Mouse (Mus musculus) Patski (cell line): ENCODE measurements at regions not wholly inside any gene's neighbourhood (a gene's known extent, or its start where the extent isn't known, plus 50 kb on each side); places are given as distances from the start of the nearest gene placed in this dataset.
A peak's percentile ranks its signal among the peaks of the same experiment; 100 is the strongest.

Experiments
- ATAC-seq: fragments of 100-300 bp; one replicate; pipeline ENCODE4 v1.8.0; 2021
- CTCF ChIA-PET: fragments of 350-600 bp; sonication (Branson Sonifier 250); formaldehyde crosslinking; loops from one replicate; lab custom pipeline; 2022; ENCODE audit warnings: inconsistent platforms; lab: Charles Lee
- POLR2A ChIA-PET: fragments of 350-600 bp; sonication (Branson Sonifier 250); formaldehyde crosslinking; loops from one replicate; lab custom pipeline; 2022; ENCODE audit warnings: antibody characterized with exemption, inconsistent platforms; lab: Charles Lee
- DNase-seq: peaks from one replicate; pipeline ENCODE4 v3.0.0-alpha.2; 2011; ENCODE audit warnings: low read depth, low spot score
- H3K27me3 ChIP-seq: fragments of 371-371 bp; one replicate; pipeline ENCODE4 v1.5.1; 2021
- CTCF ChIP-seq: fragments of 100-300 bp; IDR thresholded peaks from one replicate; pipeline ENCODE4 v1.5.1; 2021
- in situ Hi-C: fragments of 300-500 bp; cut with MboI; formaldehyde crosslinking; loops from 3 replicates; pipeline ENCODE4 v1.11.1; 2018; ENCODE audit warnings: low pct_unique_long_range_greater_than_20kb, mixed read lengths

DNA sequence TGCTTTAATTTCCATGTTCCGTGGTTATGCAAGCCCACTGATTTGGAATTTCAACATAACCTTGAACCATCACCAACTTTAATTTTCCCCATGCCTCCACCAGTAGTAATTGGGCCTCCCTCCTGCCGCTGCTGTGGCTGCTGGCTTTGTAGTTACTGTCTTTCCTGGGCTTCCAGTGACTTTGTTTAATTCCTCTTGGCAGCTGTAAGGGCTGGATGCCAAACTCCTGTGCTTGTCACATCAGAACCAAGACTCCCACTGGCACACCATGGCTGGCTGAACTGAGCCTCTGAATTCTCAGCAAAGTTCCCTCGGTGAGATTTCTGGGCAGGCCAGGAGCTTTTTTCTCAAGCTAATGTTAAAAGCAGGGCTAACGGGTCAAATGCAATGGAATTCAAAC lies 133.2 kb upstream of the Lyplal1 start:
- no peak for TF ChIP-seq CTCF
- DNase-seq, result peak; percentile 65
- ATAC-seq, result peak; percentile 44
- H3K27me3 ChIP-seq, result no peaks in the 10 kb centered on the region
- in situ Hi-C loops, result no loop called here
- CTCF ChIA-PET, result no interaction called here
- POLR2A ChIA-PET, result no interaction called here

- no peak for ATAC-seq
Measured at GRCm38 (mm10) chr1:186249214-186249613, 132.1 kb upstream of the Lyplal1 start.

DNA sequence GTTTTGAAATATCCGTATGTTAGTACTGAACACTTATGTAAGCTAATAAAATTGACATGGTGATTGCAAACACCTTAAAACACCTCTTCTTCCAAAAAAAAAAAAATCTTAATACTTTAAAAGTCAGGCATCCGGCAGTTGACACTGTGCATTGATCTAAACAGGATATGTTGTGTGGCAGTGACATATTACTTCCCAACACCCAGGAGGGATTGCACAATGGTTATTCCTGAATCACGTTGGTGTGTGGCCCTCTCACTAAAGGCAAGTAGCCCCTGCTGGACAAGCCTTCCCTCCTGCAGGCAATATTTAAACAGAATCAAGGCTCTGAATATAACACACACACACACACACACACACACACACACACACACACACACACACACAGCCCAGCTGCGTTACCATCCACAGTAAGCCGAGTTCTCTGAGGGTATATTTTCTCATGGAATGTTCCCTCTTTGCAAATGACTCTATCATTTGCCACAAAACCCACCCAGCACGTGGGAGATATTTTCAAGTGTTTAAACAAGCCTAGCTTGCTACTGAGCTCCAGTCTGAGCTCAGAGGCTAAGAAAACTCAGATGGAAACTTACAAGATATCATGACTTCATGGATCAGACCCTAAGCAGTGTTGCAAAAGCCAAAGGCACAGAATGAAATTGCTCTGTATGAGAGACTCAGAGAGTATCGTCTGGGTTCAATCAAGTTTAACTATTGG lies 128.8 kb upstream of the Lyplal1 start:
- no peak for ATAC-seq
- CTCF ChIA-PET, result no interaction called here

More at GRCm38 (mm10) chr1:186249214-186249613, 132.1 kb upstream of the Lyplal1 start:
- in situ Hi-C loops, result no loop called here
- DNase-seq, result no peak
- H3K27me3 ChIP-seq, result no peaks in the 10 kb centered on the region
- TF ChIP-seq CTCF, result no peak
- ChIA-PET POLR2A (no interaction called here), CTCF (no interaction called here)

DNA sequence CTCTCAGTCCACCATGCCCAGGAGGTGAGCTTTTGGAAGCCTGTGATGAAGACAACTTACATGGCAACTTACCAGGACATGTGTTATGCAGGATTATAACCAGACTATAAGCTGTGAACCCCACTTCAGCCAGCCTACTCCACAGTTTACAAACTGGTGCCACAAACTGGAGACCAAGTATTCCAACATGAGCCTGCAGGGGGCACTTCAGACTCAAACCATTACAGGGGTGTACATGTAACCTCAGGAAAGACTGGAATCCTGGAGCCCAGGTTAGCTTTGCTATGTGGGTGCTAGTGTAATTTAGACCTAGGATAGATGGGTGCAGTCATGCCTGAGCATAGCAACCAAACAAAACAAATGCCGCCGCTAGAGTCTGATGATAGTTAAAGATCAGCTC lies 124.0 kb upstream of the Lyplal1 start:
- peak; percentile 51 for TF ChIP-seq CTCF
- no peak for ATAC-seq
- H3K27me3 ChIP-seq, result no peaks in the 10 kb centered on the region
- DNase-seq, result no peak
- CTCF ChIA-PET, result interaction anchor here (1.0 to 1.6 kb wide), 3 partner anchors 9 to 472 kb away, joined by 3 read pairs; no protein-coding TSS in a partner anchor
- in situ Hi-C loops, result no loop called here
- POLR2A ChIA-PET, result no interaction called here

More for the DNA sequence above, 128.8 kb upstream of the Lyplal1 start:
- TF ChIP-seq CTCF, result no peak
- POLR2A ChIA-PET, result no interaction called here
- in situ Hi-C loops, result no loop called here
- no peak for DNase-seq
- H3K27me3 ChIP-seq, result no peaks in the 10 kb centered on the region

- no peak for DNase-seq
- POLR2A ChIA-PET, result no interaction called here
- CTCF ChIA-PET, result no interaction called here
- ATAC-seq, result no peak
- in situ Hi-C loops, result no loop called here
- no peak for TF ChIP-seq CTCF
- H3K27me3 ChIP-seq, result no peaks in the 10 kb centered on the region
Measured at GRCm38 (mm10) chr1:186237556-186237955, 120.4 kb upstream of the Lyplal1 start.

- in situ Hi-C loops, result no loop called here
- TF ChIP-seq CTCF, result no peak
- ChIA-PET CTCF (no interaction called here), POLR2A (no interaction called here)
- H3K27me3 ChIP-seq, result no peaks in the 10 kb centered on the region
- ATAC-seq, result no peak
- DNase-seq, result no peak
Measured at GRCm38 (mm10) chr1:186236267-186237020, 119.3 kb upstream of the Lyplal1 start.

DNA sequence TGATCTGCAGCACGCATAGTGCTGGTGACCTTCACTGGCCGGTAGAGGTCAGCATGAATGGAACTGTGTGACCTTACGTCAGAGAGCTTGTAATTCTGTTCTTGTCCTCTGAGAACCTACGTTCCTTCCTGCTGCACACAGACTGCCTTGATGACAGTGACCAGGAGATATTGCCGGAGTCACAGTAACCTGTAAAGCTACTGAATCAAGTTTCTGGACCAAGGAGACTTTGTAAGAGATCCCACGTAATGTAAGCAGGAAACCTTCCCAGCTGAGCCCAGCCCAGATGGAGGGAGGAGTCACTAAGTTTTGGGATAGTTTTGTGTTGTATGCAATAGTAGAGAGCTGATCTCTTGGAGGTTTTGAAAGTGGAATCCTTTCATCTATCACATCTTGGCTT lies 117.4 kb upstream of the Lyplal1 start:
- DNase-seq (no peak), ATAC-seq (no peak)
- in situ Hi-C loops, result no loop called here
- no peak for TF ChIP-seq CTCF
- H3K27me3 ChIP-seq, result no peaks in the 10 kb centered on the region
- POLR2A ChIA-PET, result no interaction called here
- CTCF ChIA-PET, result no interaction called here

- no peak for TF ChIP-seq CTCF
- in situ Hi-C loops, result no loop called here
- H3K27me3 ChIP-seq, result no peaks in the 10 kb centered on the region
- ChIA-PET CTCF (interaction anchor here (1.2 kb wide), 1 partner anchor 11 kb away, joined by 4 read pairs; no protein-coding TSS in a partner anchor), POLR2A (no interaction called here)
- no peak for DNase-seq
- ATAC-seq, result no peak
Measured at GRCm38 (mm10) chr1:186230476-186230875, 113.4 kb upstream of the Lyplal1 start.

DNA sequence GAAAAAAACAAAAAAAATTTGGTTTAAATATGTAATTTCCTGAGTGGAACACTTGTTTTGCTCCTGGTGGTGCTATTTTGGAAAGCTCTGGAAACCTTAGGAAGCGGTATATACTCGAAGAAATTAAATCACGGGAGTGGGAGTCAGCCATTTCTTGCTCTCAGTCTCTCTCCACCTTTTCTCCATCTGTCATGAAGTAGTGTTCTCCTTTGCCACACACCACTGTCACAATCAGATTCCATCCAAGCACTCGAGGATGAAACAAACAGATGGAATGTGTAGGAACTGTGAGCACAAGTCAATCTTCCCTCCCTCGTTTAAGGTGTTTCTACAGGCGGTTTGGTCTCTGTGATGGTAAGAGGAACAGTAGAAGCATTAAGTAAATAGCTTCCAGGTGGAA lies 112.7 kb upstream of the Lyplal1 start:
- CTCF ChIA-PET, result interaction anchor here (1.2 kb wide), 1 partner anchor 11 kb away, joined by 4 read pairs; no protein-coding TSS in a partner anchor
- ATAC-seq (no peak), DNase-seq (no peak)
- in situ Hi-C loops, result no loop called here
- POLR2A ChIA-PET, result no interaction called here
- no peak for TF ChIP-seq CTCF
- H3K27me3 ChIP-seq, result no peaks in the 10 kb centered on the region

- no peak for TF ChIP-seq CTCF
- in situ Hi-C loops, result no loop called here
- DNase-seq, result no peak
- H3K27me3 ChIP-seq, result no peaks in the 10 kb centered on the region
- ChIA-PET CTCF (no interaction called here), POLR2A (no interaction called here)
- ATAC-seq, result no peak
Measured at GRCm38 (mm10) chr1:186228396-186228795, 111.3 kb upstream of the Lyplal1 start.

DNA sequence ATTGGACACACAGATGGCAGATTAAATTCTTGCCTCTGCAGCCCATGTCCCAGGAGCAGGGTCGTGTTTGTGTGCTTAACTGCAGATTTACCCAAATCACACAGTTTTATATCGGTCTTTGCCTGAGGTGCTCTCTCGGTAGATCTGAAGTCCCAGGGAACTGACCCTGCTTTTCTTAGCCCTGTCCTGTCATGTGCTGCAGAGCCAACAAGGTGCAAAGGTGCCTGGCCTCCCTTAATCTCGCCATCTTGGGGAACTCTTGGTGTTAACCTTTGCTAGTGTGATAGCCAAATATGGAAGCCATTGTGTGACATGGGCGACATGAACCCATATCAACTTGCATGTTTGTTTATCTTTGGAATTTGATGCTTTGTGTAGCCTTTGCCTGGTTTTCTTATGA lies 107.1 kb upstream of the Lyplal1 start:
- in situ Hi-C loops, result no loop called here
- no peaks in the 10 kb centered on the region for H3K27me3 ChIP-seq
- TF ChIP-seq CTCF, result no peak
- POLR2A ChIA-PET, result no interaction called here
- ATAC-seq (no peak), DNase-seq (no peak)
- CTCF ChIA-PET, result interaction anchor here (1.3 kb wide), 1 partner anchor 9 kb away, joined by 3 read pairs; no protein-coding TSS in a partner anchor
